Mouse (Mus musculus) activated CD4-positive, CD25-positive, alpha-beta regulatory T cell, adult 9 weeks (primary cell): ENCODE measurements around the gene Coq8a. TPM values are rescaled to one million over a fixed set of nuclear protein-coding genes. Genes with fewer than 3 reads are reported as not detected.

ENCODE experiments used
- polyA plus RNA-seq: library from polyadenylated mRNA; unstranded; fragments of 100-300 nt; shearing (Covaris generic); gene quantifications from one replicate; pipeline ENCODE4 v1.2.1, GENCODE M21; 2017

Gene Coq8a
- 76.8 TPM for polyA plus RNA-seq

GRCm38 (mm10) chr1:180198959-180199714, at the start of gene Coq8a:
Gene Coq8a (minus strand): TSS chr1:180199602.

Other genes starting within 250 kb of the Coq8a start
- gene Cdc42bpa, start 239.1 kb downstream of the Coq8a start, polyA plus RNA-seq: 0.55 TPM
- gene Psen2, start 63.8 kb upstream of the Coq8a start, polyA plus RNA-seq: 187 TPM
- 50.1 TPM for gene Itpkb, start 130.9 kb upstream of the Coq8a start, polyA plus RNA-seq